Mouse (Mus musculus): ENCODE measurements around the gene 2010300C02Rik. TPM values are rescaled to one million over a fixed set of nuclear protein-coding genes. Genes with fewer than 3 reads are reported as not detected.
A peak's percentile ranks its signal among the peaks of the same experiment; 100 is the strongest.

2010300C02Rik gene
- polyA plus RNA-seq, 1 experiment from 2014 or later: 0.81 TPM

GRCm38 (mm10) chr1:37687515-37687914, 32.4 kb downstream of the 2010300C02Rik start:
- no peaks in the 10 kb centered on the region for H3K27me3 ChIP-seq (ENCODE audit: control insufficient read depth, insufficient read depth, low read length)
- DNase-seq (ENCODE audit: low spot score) (no peak), ATAC-seq (ENCODE audit: insufficient read depth, low FRiP score, low TSS enrichment) (no peak)
- no peak overlapping the region for H3K9ac ChIP-seq (ENCODE audit: low read length)
- H3K4me3 ChIP-seq (ENCODE audit: low read depth, low read length): no peak overlapping the region
- H3K4me1 ChIP-seq (ENCODE audit: control insufficient read depth, insufficient read depth, low read length): no peaks in the 10 kb centered on the region
- H3K9me3 ChIP-seq (ENCODE audit: control insufficient read depth, low read length): no peaks in the 10 kb centered on the region
- 79% methylated on average over 5 of the region's 5 CpGs for WGBS
- H3K36me3 ChIP-seq (ENCODE audit: control insufficient read depth, insufficient read depth, low read length): no peaks in the 10 kb centered on the region
- no peak overlapping the region for H3K27ac ChIP-seq (ENCODE audit: low read depth, low read length)
- H3K4me2 ChIP-seq (ENCODE audit: low read depth): no peak overlapping the region

- no peaks in the 10 kb centered on the region for H3K27me3 ChIP-seq (ENCODE audit: control insufficient read depth, insufficient read depth, low read length)
- no peaks in the 10 kb centered on the region for H3K36me3 ChIP-seq (ENCODE audit: control insufficient read depth, insufficient read depth, low read length)
- H3K27ac ChIP-seq (ENCODE audit: low read depth, low read length): no peak overlapping the region
- ATAC-seq (ENCODE audit: insufficient read depth, low FRiP score, low TSS enrichment) (no peak), DNase-seq (ENCODE audit: low spot score) (no peak)
- no peaks in the 10 kb centered on the region for H3K4me1 ChIP-seq (ENCODE audit: control insufficient read depth, insufficient read depth, low read length)
- no peaks in the 10 kb centered on the region for H3K9me3 ChIP-seq (ENCODE audit: control insufficient read depth, low read length)
- no peak overlapping the region for H3K4me2 ChIP-seq (ENCODE audit: low read depth)
- no peak overlapping the region for H3K9ac ChIP-seq (ENCODE audit: low read length)
- no peak overlapping the region for H3K4me3 ChIP-seq (ENCODE audit: low read depth, low read length)
- WGBS: 87% methylated on average over 15 of the region's 15 CpGs
Measured at GRCm38 (mm10) chr1:37686953-37687441, 32.9 kb downstream of the 2010300C02Rik start.

- Histone ChIP-seq H3K36me3 (ENCODE audit: control insufficient read depth, insufficient read depth, low read length) (no peaks in the 10 kb centered on the region), H3K4me3 (ENCODE audit: low read depth, low read length) (no peak overlapping the region), H3K27ac (ENCODE audit: low read depth, low read length) (no peak overlapping the region), H3K4me2 (ENCODE audit: low read depth) (no peak overlapping the region), H3K9me3 (ENCODE audit: control insufficient read depth, low read length) (no peaks in the 10 kb centered on the region), H3K4me1 (ENCODE audit: control insufficient read depth, insufficient read depth, low read length) (no peaks in the 10 kb centered on the region), H3K9ac (ENCODE audit: low read length) (no peak overlapping the region), H3K27me3 (ENCODE audit: control insufficient read depth, insufficient read depth, low read length) (no peaks in the 10 kb centered on the region)
- DNase-seq (ENCODE audit: low spot score) (peak; percentile 78), ATAC-seq (ENCODE audit: insufficient read depth, low FRiP score, low TSS enrichment) (no peak)
- WGBS: 67% methylated on average over 9 of the region's 9 CpGs
Measured at GRCm38 (mm10) chr1:37678327-37679123, 41.4 kb downstream of the 2010300C02Rik start.

- no peak for ATAC-seq (ENCODE audit: insufficient read depth, low FRiP score, low TSS enrichment)
- H3K4me3 ChIP-seq (ENCODE audit: low read depth, low read length): no peak overlapping the region
- 82% methylated on average over 7 of the region's 7 CpGs for WGBS
- H3K27ac ChIP-seq (ENCODE audit: low read depth, low read length): no peak overlapping the region
- DNase-seq (ENCODE audit: low spot score): no peak
- no peaks in the 10 kb centered on the region for H3K4me1 ChIP-seq (ENCODE audit: control insufficient read depth, insufficient read depth, low read length)
- H3K9me3 ChIP-seq (ENCODE audit: control insufficient read depth, low read length): no peaks in the 10 kb centered on the region
- no peak overlapping the region for H3K9ac ChIP-seq (ENCODE audit: low read length)
- no peak overlapping the region for H3K4me2 ChIP-seq (ENCODE audit: low read depth)
- no peaks in the 10 kb centered on the region for H3K36me3 ChIP-seq (ENCODE audit: control insufficient read depth, insufficient read depth, low read length)
- H3K27me3 ChIP-seq (ENCODE audit: control insufficient read depth, insufficient read depth, low read length): no peaks in the 10 kb centered on the region
Measured at GRCm38 (mm10) chr1:37676967-37677512, 42.8 kb downstream of the 2010300C02Rik start.

- Histone ChIP-seq H3K27me3 (ENCODE audit: control insufficient read depth, insufficient read depth, low read length) (no peaks in the 10 kb centered on the region), H3K9ac (ENCODE audit: low read length) (no peak overlapping the region), H3K4me3 (ENCODE audit: low read depth, low read length) (no peak overlapping the region), H3K4me1 (ENCODE audit: control insufficient read depth, insufficient read depth, low read length) (no peaks in the 10 kb centered on the region), H3K4me2 (ENCODE audit: low read depth) (no peak overlapping the region), H3K36me3 (ENCODE audit: control insufficient read depth, insufficient read depth, low read length) (no peaks in the 10 kb centered on the region), H3K27ac (ENCODE audit: low read depth, low read length) (no peak overlapping the region), H3K9me3 (ENCODE audit: control insufficient read depth, low read length) (no peaks in the 10 kb centered on the region)
- WGBS: 67% methylated on average over 6 of the region's 6 CpGs
- DNase-seq (ENCODE audit: low spot score): no peak
- ATAC-seq (ENCODE audit: insufficient read depth, low FRiP score, low TSS enrichment): no peak
Measured at GRCm38 (mm10) chr1:37675444-37675843, 44.4 kb downstream of the 2010300C02Rik start.

GRCm38 (mm10) chr1:37674266-37674665, 45.6 kb downstream of the 2010300C02Rik start:
- 89% methylated on average over 8 of the region's 8 CpGs for WGBS
- ATAC-seq (ENCODE audit: insufficient read depth, low FRiP score, low TSS enrichment): no peak

GRCm38 (mm10) chr1:37671316-37671715, 48.6 kb downstream of the 2010300C02Rik start:
- Histone ChIP-seq H3K9me3 (ENCODE audit: control insufficient read depth, low read length) (no peaks in the 10 kb centered on the region), H3K4me3 (ENCODE audit: low read depth, low read length) (no peak overlapping the region), H3K4me1 (ENCODE audit: control insufficient read depth, insufficient read depth, low read length) (no peaks in the 10 kb centered on the region), H3K9ac (ENCODE audit: low read length) (no peak overlapping the region), H3K36me3 (ENCODE audit: control insufficient read depth, insufficient read depth, low read length) (no peaks in the 10 kb centered on the region), H3K4me2 (ENCODE audit: low read depth) (no peak overlapping the region), H3K27me3 (ENCODE audit: control insufficient read depth, insufficient read depth, low read length) (no peaks in the 10 kb centered on the region), H3K27ac (ENCODE audit: low read depth, low read length) (no peak overlapping the region)
- WGBS: 48% methylated on average over 4 of the region's 4 CpGs
- ATAC-seq (ENCODE audit: insufficient read depth, low FRiP score, low TSS enrichment) (no peak), DNase-seq (ENCODE audit: low spot score) (no peak)

More at GRCm38 (mm10) chr1:37674266-37674665, 45.6 kb downstream of the 2010300C02Rik start:
- H3K27me3 ChIP-seq (ENCODE audit: control insufficient read depth, insufficient read depth, low read length): no peaks in the 10 kb centered on the region
- H3K4me1 ChIP-seq (ENCODE audit: control insufficient read depth, insufficient read depth, low read length): no peaks in the 10 kb centered on the region
- no peaks in the 10 kb centered on the region for H3K9me3 ChIP-seq (ENCODE audit: control insufficient read depth, low read length)
- no peak overlapping the region for H3K27ac ChIP-seq (ENCODE audit: low read depth, low read length)
- H3K4me2 ChIP-seq (ENCODE audit: low read depth): no peak overlapping the region
- no peak for DNase-seq (ENCODE audit: low spot score)
- H3K4me3 ChIP-seq (ENCODE audit: low read depth, low read length): no peak overlapping the region
- no peak overlapping the region for H3K9ac ChIP-seq (ENCODE audit: low read length)
- H3K36me3 ChIP-seq (ENCODE audit: control insufficient read depth, insufficient read depth, low read length): no peaks in the 10 kb centered on the region

GRCm38 (mm10) chr1:37667386-37667785, 52.5 kb downstream of the 2010300C02Rik start:
- ATAC-seq (ENCODE audit: insufficient read depth, low FRiP score, low TSS enrichment): no peak
- H3K9ac ChIP-seq (ENCODE audit: low read length): no peak overlapping the region
- H3K4me3 ChIP-seq (ENCODE audit: low read depth, low read length): no peak overlapping the region
- no peaks in the 10 kb centered on the region for H3K27me3 ChIP-seq (ENCODE audit: control insufficient read depth, insufficient read depth, low read length)
- H3K4me1 ChIP-seq (ENCODE audit: control insufficient read depth, insufficient read depth, low read length): no peaks in the 10 kb centered on the region
- H3K9me3 ChIP-seq (ENCODE audit: control insufficient read depth, low read length): no peaks in the 10 kb centered on the region
- H3K27ac ChIP-seq (ENCODE audit: low read depth, low read length): no peak overlapping the region
- no peaks in the 10 kb centered on the region for H3K36me3 ChIP-seq (ENCODE audit: control insufficient read depth, insufficient read depth, low read length)
- DNase-seq (ENCODE audit: low spot score): no peak
- WGBS: 83% methylated on average over 6 of the region's 6 CpGs
- H3K4me2 ChIP-seq (ENCODE audit: low read depth): no peak overlapping the region

GRCm38 (mm10) chr1:37666587-37666986, 53.3 kb downstream of the 2010300C02Rik start:
- H3K4me1 ChIP-seq (ENCODE audit: control insufficient read depth, insufficient read depth, low read length): no peaks in the 10 kb centered on the region
- DNase-seq (ENCODE audit: low spot score) (no peak), ATAC-seq (ENCODE audit: insufficient read depth, low FRiP score, low TSS enrichment) (no peak)
- WGBS: 56% methylated on average over 8 of the region's 10 CpGs
- H3K36me3 ChIP-seq (ENCODE audit: control insufficient read depth, insufficient read depth, low read length): no peaks in the 10 kb centered on the region
- H3K4me3 ChIP-seq (ENCODE audit: low read depth, low read length): no peak overlapping the region
- no peak overlapping the region for H3K4me2 ChIP-seq (ENCODE audit: low read depth)
- no peaks in the 10 kb centered on the region for H3K9me3 ChIP-seq (ENCODE audit: control insufficient read depth, low read length)
- no peak overlapping the region for H3K27ac ChIP-seq (ENCODE audit: low read depth, low read length)
- no peak overlapping the region for H3K9ac ChIP-seq (ENCODE audit: low read length)
- H3K27me3 ChIP-seq (ENCODE audit: control insufficient read depth, insufficient read depth, low read length): no peaks in the 10 kb centered on the region
